Mouse (Mus musculus): ENCODE data around the gene Ube2s. TPM values are rescaled to one million over a fixed set of nuclear protein-coding genes. Genes with fewer than 3 reads are reported as not detected.
A peak's percentile ranks its signal among the peaks of the same experiment; 100 is the strongest.
"Not testable (repeated sequence)": the region's sequence is repeated elsewhere in the genome, so short reads cannot be mapped to it uniquely, and the experiment has no call there.

Gene Ube2s
- total RNA-seq, 2 experiments from 2014 or later = 281 to 285 TPM

- DNase-seq = not testable (repeated sequence)
Observed at GRCm38 (mm10) chr7:4820925-4821324, 8.5 kb upstream of the Ube2s start.

GRCm38 (mm10) chr7:4816559-4816958 is 4.2 kb upstream of the Ube2s start:
- no peak for DNase-seq

- DNase-seq = no peak
Observed at GRCm38 (mm10) chr7:4813105-4813791, 858 bp upstream of the Ube2s start.

- DNase-seq = no peak
Observed at GRCm38 (mm10) chr7:4811842-4812302, 518 bp downstream of the Ube2s start.

- not testable (repeated sequence) for DNase-seq
Observed at GRCm38 (mm10) chr7:4811131-4811530, 1.3 kb downstream of the Ube2s start.

GRCm38 (mm10) chr7:4806716-4807115 is 5.7 kb downstream of the Ube2s start:
- DNase-seq = peak; percentile 33

- DNase-seq = no peak
Observed at GRCm38 (mm10) chr7:4802247-4802646, 10.1 kb downstream of the Ube2s start.

- no peak for DNase-seq
Observed at GRCm38 (mm10) chr7:4795767-4796433, 16.5 kb downstream of the Ube2s start.

- DNase-seq = no peak
Observed at GRCm38 (mm10) chr7:4794631-4795168, 17.7 kb downstream of the Ube2s start.

GRCm38 (mm10) chr7:4793674-4794073 is 18.7 kb downstream of the Ube2s start:
- no peak for DNase-seq

- not testable (repeated sequence) for DNase-seq
Observed at GRCm38 (mm10) chr7:4793248-4793647, 19.1 kb downstream of the Ube2s start.

- DNase-seq = peak; percentile 96
Observed at GRCm38 (mm10) chr7:4792278-4793212, 19.8 kb downstream of the Ube2s start, which contains the start of gene Rpl28. Rpl28 (plus strand) TSS chr7:4792874.

GRCm38 (mm10) chr7:4789436-4789935 is 22.9 kb downstream of the Ube2s start, which contains the start of gene Tmem238:
Tmem238 (minus strand) TSS chr7:4789656.
- peak; percentile 61 for DNase-seq

GRCm38 (mm10) chr7:4788499-4789435 is 23.6 kb downstream of the Ube2s start:
- DNase-seq = peak; percentile 73

- no peak for DNase-seq
Observed at GRCm38 (mm10) chr7:4783667-4784268, 28.6 kb downstream of the Ube2s start.

- DNase-seq = no peak
Observed at GRCm38 (mm10) chr7:4782759-4783158, 29.6 kb downstream of the Ube2s start, which contains the start of the genes Il11 and Tmem190. Il11 (minus strand) TSS chr7:4782859. Tmem190 (plus strand) TSS chr7:4782937.

- DNase-seq = no peak
Observed at GRCm38 (mm10) chr7:4782130-4782529, 30.3 kb downstream of the Ube2s start.

- DNase-seq = no peak
Observed at GRCm38 (mm10) chr7:4779921-4780320, 32.5 kb downstream of the Ube2s start.

GRCm38 (mm10) chr7:4777851-4778637 is 34.3 kb downstream of the Ube2s start:
- DNase-seq = no peak

Data from heart, postnatal 4 days (tissue).